Mouse (Mus musculus): ENCODE measurements around the gene Mrps27.
"Not testable (repeated sequence)": the region's sequence is repeated elsewhere in the genome, so short reads cannot be mapped to it uniquely, and the experiment has no call there.

The Mrps27 gene

GRCm38 (mm10) chr13:99344599-99345575 is at the start of gene Mrps27, which contains the start of gene Ptcd2:
Gene Mrps27, plus strand, starts transcription at chr13:99344786.
Gene Ptcd2, minus strand, starts transcription at chr13:99344705.
- peak; percentile 87 for DNase-seq (ENCODE audit: low read depth, low spot score)

- DNase-seq (ENCODE audit: low read depth, low spot score) = no peak
Measured at GRCm38 (mm10) chr13:99299921-99300320, 44.7 kb upstream of the Mrps27 start.

DNA sequence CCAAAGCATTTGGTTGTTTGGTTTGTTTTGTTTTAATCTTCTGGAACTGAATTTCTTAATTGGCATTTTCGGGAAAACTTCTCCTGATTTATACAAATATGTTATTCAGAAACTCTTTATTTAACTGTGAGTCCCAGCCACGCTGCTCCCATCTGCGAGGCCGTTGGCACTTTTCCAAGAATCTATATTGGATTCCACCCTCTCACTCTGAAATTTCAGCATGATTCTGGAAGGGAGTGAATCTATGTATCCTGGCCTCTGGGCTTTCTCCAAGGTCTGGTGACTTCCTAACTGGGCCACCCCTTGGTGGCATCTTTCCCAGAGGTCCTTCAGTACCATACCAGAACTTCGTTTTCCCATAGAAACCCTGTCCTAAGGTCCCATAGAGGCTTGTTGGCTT is 40.7 kb upstream of the Mrps27 start:
- DNase-seq (ENCODE audit: low read depth, low spot score) = no peak

- DNase-seq (ENCODE audit: low read depth, low spot score) = no peak
Measured at GRCm38 (mm10) chr13:99304365-99304764, 40.2 kb upstream of the Mrps27 start.

DNA sequence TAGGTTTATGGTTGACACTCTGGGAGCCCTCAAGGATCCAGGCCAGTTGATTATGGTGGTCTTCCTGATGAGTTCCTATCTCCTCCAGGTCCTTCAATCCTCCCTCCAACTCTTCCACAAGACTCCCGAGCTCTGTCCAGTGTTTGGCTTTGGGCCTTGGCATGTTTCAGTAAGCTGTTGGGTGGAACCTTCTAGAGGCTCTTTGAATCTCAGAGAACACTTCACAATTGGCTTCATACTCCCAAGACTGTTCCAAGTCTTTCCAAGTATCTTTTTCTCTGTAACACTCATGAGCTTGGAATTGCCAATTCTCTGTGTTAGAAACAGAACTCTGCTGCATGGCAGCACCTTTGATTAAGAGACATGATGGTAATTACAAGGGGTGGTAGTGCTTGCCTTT is 39.4 kb upstream of the Mrps27 start:
- no peak for DNase-seq (ENCODE audit: low read depth, low spot score)

DNA sequence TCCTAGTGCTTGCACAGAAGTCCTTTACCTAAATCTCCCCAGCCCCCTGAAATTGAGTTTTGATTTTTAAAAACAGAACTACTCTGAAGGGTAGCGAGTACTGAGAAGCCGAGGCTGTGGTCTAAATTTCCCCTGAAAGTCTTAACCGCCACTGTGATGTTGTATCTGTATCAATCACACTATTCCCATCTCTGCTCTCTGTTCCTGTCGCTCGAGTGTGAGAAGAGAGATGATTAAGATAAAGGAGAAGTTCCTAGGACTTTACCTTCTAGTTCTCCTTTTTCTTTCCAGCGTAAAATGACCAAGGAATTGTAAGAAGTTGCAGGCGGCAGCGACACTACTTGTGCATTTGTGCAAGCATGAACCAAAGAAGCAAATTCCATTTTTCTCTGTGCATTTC is 38.4 kb upstream of the Mrps27 start:
- no peak for DNase-seq (ENCODE audit: low read depth, low spot score)

- no peak for DNase-seq (ENCODE audit: low read depth, low spot score)
Measured at GRCm38 (mm10) chr13:99307930-99308359, 36.6 kb upstream of the Mrps27 start.

DNA sequence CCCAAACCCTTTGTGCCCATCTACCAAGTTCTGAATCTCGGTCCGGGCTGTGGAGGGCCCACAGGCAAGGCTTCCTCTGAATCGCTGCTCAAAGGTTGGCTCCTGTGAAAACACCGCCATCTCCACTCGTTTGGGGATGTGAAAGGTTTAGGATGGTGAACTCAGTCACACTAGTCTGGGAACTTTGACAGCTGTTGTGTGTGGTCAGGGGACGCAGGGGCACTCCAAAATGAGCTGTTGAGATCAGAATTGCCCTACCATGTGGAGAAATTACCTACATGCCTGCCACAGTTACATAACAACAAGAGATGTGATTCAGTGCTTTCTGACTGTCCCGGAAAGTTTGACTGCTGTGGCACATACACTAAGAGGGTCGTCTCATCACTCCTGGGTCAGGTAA is 36.2 kb upstream of the Mrps27 start:
- DNase-seq (ENCODE audit: low read depth, low spot score) = no peak

DNA sequence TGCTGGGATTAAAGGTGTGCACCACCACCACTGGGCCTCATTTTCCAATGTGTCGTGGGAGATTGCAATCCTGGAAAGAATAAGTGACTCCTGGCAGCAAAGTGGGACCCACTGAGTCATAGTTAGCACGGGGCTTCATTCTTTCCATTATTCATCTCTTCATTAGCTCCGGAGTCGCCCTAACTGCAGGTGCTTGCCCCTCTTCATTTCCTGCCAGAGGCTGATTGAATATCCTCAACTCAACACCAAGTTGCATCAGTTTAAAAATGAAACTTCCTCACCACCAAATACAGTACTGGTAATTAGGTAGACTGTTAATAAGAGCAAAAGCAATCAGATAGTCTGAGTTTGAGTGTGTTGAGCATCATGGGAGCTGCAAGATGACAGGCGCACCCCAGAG is 30.5 kb upstream of the Mrps27 start:
- no peak for DNase-seq (ENCODE audit: low read depth, low spot score)

DNA sequence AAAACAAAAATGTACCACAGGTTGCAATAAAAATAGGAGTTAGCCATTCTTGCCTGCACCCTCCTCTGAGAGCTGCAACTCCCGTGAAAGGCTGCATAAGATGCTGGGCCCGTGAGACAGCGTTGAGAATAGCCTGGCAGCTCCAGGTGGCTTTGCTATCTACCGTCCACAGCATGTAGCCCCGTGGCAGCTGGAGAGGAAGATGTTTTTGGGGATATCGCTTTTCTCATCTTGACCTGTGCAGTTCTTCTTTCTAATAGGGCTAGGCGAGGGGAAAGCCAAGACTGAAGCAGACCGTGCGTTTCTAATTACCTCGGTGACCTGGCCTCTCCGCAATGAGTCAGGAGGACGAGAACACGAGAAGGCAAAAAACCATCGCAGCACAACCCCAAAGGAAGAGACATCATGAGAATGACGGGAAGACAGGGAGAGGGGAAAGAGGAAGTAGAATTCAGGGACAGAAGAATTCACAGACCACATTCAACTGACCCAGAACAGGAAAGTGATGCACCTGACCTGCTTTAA is 29.9 kb upstream of the Mrps27 start:
- no peak for DNase-seq (ENCODE audit: low read depth, low spot score)

- DNase-seq (ENCODE audit: low read depth, low spot score) = no peak
Measured at GRCm38 (mm10) chr13:99316366-99316765, 28.2 kb upstream of the Mrps27 start.

- no peak for DNase-seq (ENCODE audit: low read depth, low spot score)
Measured at GRCm38 (mm10) chr13:99317058-99317457, 27.5 kb upstream of the Mrps27 start.

DNA sequence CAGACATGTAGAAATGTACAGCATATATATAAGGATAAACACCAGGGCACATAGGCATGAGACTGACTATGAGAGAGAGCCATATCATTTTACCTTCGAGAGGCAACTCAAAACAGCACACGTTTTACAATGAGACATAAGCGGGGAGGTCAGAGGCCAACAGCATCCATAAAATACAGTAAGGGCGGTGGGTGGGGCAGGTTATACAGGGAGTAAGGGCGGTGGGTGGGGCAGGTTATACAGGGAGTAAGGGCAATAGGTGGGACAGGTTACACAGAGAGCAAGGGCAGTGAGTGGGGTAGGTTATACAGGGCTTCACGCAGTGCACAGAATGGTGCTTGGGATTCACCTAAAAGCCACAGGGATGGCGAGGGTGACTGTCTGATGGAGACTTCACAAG is 24.1 kb upstream of the Mrps27 start:
- DNase-seq (ENCODE audit: low read depth, low spot score) = no peak

DNA sequence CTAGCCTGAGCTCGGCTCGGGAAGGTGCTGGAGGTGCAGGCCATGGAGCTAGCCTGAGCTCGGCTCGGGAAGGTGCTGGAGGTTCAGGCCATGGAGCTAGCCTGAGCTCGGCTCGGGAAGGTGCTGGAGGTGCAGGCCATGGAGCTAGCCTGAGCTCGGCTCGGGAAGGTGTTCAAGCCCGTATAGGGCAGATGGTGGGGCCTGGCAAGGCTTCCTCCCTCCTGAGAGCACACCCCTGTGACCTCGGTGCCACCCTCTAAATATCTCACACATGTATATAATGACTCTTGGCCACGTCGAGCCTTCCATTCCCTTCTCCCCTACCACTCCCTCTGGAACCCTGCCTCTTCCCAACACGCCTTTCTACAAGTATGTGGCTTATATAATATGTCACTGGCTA is 21.7 kb upstream of the Mrps27 start:
- not testable (repeated sequence) for DNase-seq (ENCODE audit: low read depth, low spot score)

DNA sequence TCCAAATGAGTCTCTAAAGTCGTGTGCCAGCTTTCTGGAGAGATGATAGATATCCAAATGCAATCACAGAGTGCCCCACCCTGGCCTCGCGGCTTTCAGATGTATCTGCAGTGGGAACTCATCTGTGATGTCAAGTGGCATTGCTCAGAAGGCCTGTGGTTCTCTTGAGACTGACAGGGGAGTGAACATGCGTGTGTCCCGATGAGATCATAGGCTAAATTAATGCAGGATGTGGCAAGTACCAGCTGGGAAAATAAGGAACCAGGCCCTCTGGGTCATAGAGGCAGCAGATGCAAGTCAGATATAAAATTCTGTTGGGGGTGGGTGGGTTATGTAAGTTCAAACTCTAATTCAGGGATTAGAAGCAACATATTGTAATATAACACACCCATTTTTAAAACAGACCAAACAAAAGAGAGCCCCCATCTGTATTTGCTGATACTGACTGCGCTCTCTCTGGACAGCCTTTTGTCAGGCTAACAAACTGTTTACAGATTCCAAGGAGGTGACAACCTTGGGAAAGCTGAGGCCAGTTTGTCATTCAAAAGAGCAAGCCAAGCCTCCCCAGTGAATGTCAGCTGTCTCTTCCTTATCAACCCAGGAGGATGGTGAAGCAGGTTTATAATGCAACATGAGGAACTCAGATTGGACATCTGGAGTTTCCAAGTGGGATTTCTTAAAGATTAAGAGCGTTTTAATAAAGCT is 20.8 kb upstream of the Mrps27 start:
- DNase-seq (ENCODE audit: low read depth, low spot score) = no peak

DNA sequence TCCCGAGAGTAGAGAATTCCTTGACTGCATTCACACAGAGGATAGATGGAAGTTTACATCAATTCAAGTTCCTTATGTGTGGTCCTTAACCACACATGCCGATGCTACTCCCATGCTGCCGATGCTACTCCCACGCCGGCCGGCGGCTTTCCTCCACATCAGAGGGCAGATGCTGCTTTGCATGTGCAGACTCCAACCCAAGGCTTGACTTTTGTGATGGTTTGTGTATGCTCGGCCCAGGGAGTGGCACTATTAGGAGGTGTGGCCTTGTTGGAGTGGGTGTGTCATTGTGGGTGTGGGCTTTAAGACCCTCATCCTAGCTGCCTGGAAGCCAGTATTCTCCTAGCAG is 20.3 kb upstream of the Mrps27 start:
- not testable (repeated sequence) for DNase-seq (ENCODE audit: low read depth, low spot score)

DNA sequence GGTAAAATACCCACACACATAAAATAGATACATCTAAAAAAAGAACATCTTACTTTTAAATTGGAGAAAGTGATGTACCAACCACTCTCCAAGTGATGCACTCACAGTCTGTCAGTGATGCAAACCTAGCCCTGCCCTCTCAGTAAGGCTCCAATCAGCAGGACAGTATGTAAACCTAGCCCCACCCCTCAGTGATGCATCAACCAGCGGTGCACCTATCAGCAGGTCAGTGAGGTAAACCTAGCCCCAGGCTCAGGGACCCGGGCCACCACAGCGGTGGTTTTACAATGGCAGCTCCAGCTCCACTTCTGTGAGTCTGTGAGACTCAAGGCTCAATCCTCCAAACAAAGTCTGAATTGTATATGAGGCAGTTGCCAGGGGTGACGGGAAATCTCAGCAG is 13.3 kb upstream of the Mrps27 start:
- no peak for DNase-seq (ENCODE audit: low read depth, low spot score)

DNA sequence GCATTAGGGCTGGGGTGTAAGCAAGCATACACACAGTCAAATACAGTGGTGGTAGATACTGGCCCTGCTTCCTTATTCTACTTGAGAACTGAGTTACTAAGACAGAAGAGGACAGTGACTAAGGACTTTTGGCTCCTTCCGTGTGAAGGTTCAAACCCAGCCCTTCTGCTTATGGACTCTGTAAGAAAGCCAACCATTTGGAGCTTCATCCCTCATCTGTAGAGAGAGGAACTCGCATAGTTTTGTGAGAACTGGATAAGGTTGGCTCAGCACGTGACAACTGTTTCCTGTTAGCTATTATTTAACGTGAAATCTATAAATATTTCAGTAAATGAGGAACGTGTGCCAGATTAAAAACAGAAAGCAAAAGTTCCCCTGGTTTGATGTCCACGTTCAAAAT is 7.1 kb upstream of the Mrps27 start:
- no peak for DNase-seq (ENCODE audit: low read depth, low spot score)

GRCm38 (mm10) chr13:99341504-99341903 is 3.1 kb upstream of the Mrps27 start:
- no peak for DNase-seq (ENCODE audit: low read depth, low spot score)

GRCm38 (mm10) chr13:99343876-99344598 is 549 bp upstream of the Mrps27 start:
- DNase-seq (ENCODE audit: low read depth, low spot score) = no peak

DNA sequence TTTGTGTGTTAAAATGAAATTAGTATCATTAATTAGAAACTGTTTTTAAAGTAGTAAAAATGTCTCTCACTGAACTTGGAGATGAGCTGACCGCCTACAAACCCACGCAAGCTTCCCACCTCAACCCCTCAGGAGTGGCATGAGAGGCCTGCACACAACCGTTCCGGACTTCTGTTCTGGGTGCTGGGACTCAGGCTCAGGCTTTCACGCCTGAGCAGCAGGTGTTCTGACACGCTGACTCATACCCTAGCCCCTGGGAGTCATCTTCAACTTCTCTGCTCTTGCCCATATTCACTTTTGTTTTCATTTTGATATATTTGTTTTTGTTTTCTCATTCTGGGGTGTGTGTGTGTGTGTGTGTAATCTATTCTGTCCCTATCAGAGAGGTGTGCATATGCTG is 5.4 kb downstream of the Mrps27 start:
- no peak for DNase-seq (ENCODE audit: low read depth, low spot score)

DNA sequence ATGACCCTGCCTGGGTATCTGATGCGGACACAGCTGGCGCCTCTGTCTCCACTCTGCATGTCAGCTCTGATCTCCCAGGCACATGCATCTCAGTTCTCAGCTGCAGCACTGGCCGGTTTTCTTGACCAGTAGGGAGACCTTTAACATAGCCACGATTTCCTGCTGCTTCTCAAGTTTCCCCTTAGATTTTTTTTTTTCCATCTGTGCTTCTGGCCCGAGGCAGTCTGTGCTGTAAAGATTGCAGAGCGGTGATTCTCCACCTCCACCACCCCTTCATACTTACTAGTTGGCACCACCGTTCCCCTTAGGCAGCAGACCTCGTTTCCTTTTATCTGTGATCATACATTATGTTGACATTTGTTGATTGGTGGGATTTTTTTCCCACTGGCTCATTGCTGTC is 6.6 kb downstream of the Mrps27 start:
- no peak for DNase-seq (ENCODE audit: low read depth, low spot score)
